Mouse (Mus musculus) brown adipose tissue, adult 24 weeks (tissue): Measurements from ENCODE around the gene Gli2. TPM values are rescaled to one million over a fixed set of nuclear protein-coding genes. Genes with fewer than 3 reads are reported as not detected.

Source experiments
- H3K27ac ChIP-seq: fragments of 200-500 bp; replicated peaks from 2 replicates; pipeline ENCODE4 v1.5.1; 2012; ENCODE audit warnings: low read depth, mild to moderate bottlenecking, low read length
- H3K4me1 ChIP-seq: fragments of 200-500 bp; 2 replicates; pipeline ENCODE4 v1.6.1; 2012; ENCODE audit warnings: low read length, mixed read lengths; ENCODE audit not compliant: control insufficient read depth, insufficient read depth, insufficient read length
- H3K4me3 ChIP-seq: fragments of 200-500 bp; 2 replicates; pipeline ENCODE4 v1.5.1; 2012; ENCODE audit warnings: low read depth, mild to moderate bottlenecking, low read length, moderate library complexity; ENCODE audit not compliant: insufficient read depth
- polyA plus RNA-seq: library from polyadenylated mRNA; stranded (reverse); fragments of >200 nt; gene quantifications from 2 replicates; pipeline ENCODE4 v1.2.4, GENCODE M21; 2012; ENCODE audit not compliant: missing spikeins, insufficient read depth, insufficient read length

The Gli2 gene
- polyA plus RNA-seq, 1 experiment, result 0.48 TPM

GRCm38 (mm10) chr1:118806727-118807126 lies 246.7 kb downstream of the Gli2 start:
- Histone ChIP-seq H3K27ac (no peak overlapping the region), H3K4me3 (no peak overlapping the region), H3K4me1 (no peaks in the 10 kb centered on the region)

DNA sequence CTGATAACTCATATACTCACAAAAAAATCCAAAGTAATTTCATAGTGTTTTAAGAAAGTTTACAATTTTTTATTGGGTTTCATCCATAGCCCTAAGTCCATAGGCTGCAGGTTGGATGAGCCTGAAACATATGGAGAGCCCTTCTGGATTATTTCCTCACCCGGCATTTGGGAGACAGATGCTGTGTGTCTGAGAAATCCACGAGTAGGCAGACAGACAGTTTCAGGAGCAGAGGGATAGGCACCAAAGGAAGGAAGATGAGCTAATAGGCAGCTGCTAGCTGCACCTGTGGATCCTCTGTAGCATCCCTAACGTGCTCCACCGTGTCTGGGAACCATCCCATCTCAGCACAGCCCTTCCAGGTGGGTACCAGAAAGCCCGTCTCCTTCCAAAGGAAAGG lies 251.3 kb downstream of the Gli2 start:
- Histone ChIP-seq H3K4me3 (no peak overlapping the region), H3K27ac (no peak overlapping the region), H3K4me1 (no peaks in the 10 kb centered on the region)

- Histone ChIP-seq H3K27ac (no peak overlapping the region), H3K4me3 (no peak overlapping the region), H3K4me1 (no peaks in the 10 kb centered on the region)
These were observed 253.9 kb downstream of the Gli2 start for GRCm38 (mm10) chr1:118799322-118800116.

DNA sequence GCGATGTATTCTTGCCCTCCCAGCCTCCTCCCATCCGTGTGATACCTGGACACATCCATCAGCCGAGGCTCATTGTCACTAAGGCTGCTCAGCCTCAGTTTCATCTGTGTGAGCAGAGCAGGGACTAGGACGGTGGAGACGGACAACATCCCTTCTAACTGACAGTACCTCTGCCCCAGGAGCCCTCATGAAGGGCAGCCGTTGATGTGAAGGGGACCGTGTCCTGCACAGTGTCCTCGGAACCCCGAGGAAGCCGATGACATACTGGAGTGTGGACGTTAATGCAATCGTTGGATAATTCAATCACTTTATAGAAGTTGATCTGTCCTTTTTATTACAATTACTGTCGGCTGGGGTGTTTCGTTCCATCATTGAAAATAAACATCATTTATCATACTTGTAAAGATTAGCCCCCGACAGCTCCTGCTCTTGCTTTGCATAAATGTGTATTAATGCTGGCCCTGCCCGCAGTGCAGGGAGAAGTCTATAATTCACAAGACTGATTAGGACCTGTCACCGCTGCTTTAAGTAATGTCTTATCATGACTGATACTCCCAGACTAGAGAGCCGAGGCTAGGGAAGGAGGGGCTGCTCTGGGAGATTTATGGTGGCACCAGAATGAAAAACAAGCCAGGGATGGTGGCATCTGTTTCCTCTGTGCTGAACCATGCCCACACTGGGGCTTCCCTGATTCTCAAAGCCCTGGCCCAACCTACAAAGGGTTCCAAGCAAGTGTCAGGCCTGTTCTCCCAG lies 257.8 kb downstream of the Gli2 start:
- H3K27ac ChIP-seq, result no peak overlapping the region
- H3K4me1 ChIP-seq, result no peaks in the 10 kb centered on the region
- H3K4me3 ChIP-seq, result no peak overlapping the region

- H3K4me3 ChIP-seq, result no peak overlapping the region
- H3K27ac ChIP-seq, result no peak overlapping the region
- H3K4me1 ChIP-seq, result no peaks in the 10 kb centered on the region
These were observed 263.5 kb downstream of the Gli2 start for GRCm38 (mm10) chr1:118789871-118790270.

DNA sequence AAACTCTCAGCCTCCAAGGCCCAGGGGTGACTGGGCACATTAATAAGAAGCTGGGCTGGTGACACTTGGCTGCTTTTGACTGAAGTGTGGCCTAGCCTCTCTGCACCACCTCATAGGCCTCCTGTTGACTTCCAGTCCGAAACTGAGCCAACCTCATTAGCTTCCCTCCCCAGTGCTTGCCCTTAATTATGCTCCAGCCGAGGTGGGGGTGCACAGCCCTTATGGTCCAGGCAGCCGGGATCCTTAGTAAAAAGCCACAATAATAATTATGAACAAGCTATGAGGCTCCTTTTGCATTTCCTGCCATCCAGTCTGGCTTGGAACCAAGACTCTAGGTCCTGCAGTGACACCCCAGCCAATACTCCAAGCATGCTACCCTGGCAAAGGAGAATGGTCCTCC lies 264.0 kb downstream of the Gli2 start:
- Histone ChIP-seq H3K4me1 (no peaks in the 10 kb centered on the region), H3K27ac (no peak overlapping the region), H3K4me3 (no peak overlapping the region)

- H3K27ac ChIP-seq, result no peak overlapping the region
These were observed 264.6 kb downstream of the Gli2 start for GRCm38 (mm10) chr1:118788813-118789212.

GRCm38 (mm10) chr1:118787486-118787885 lies 265.9 kb downstream of the Gli2 start:
- no peak overlapping the region for H3K27ac ChIP-seq

More at GRCm38 (mm10) chr1:118788813-118789212, 264.6 kb downstream of the Gli2 start:
- H3K4me1 ChIP-seq, result no peaks in the 10 kb centered on the region
- no peak overlapping the region for H3K4me3 ChIP-seq

More at GRCm38 (mm10) chr1:118787486-118787885, 265.9 kb downstream of the Gli2 start:
- no peak overlapping the region for H3K4me3 ChIP-seq
- no peaks in the 10 kb centered on the region for H3K4me1 ChIP-seq
